20 mouse cellular contexts compared by ENCODE assay signal in the genomic region with DNA sequence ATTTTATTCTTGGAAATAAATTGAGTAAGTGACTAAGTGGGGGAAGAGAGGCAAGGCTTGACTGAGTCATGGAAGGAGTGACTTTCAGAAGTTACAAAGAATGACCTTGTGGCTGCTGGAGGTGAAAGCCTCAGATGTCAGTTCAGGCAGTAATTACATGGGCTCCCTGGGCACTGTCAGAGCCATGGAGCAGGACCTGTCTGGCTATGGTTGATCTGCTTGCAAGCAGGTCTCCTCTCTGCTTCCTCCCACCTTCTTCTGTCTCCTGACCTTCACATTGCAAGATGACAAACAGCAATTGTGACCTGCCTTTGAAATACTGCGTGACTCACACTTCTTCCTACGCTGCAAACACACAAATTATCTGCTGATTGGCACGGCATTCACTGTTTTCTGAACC.
DNase-seq lines count a peak whose midpoint lies in the region; ATAC-seq and TF ChIP-seq lines count a peak whose summit lies in the region.
"Had no signal": no experiment of that assay in that cellular context is flagged by ENCODE, and none has a peak within 500 bp of the region (broad histone marks: within the 10 kb centered on the region; RNA-seq: fewer than 3 reads in every experiment).

No protein-coding gene starts in this region.

- ATAC-seq in kidney, embryonic 16.5 days (ENCODE audit: low FRiP score, low TSS enrichment), result 0 out of 2 replicates have a peak, but pooled peaks have one; percentile 57
- ATAC-seq: inflammation-experienced regulatory T-cells, adult 6 months; liver, embryonic 12.5 days had no signal

- DNase-seq in kidney, postnatal 14 days, result no peak
- DNase-seq in ES-CJ7 (ENCODE audit: low read depth, low spot score), result peak; percentile 10
- DNase-seq in adrenal gland, postnatal 14 days, result peak; percentile 46
- DNase-seq in layer of hippocampus, adult 11-12 months (ENCODE audit: low spot score), result no peak
- DNase-seq in cerebellum, postnatal 14 days, result no peak
- DNase-seq: cerebellum, adult 8-10 months; gastrocnemius, postnatal 14 days; heart, postnatal 36 days; kidney, postnatal 25 days; layer of hippocampus, postnatal 36 days; left cerebral cortex, postnatal 4 days; thymus, postnatal 14 days had no signal

- H3K9me3 ChIP-seq in kidney, embryonic 16.5 days (ENCODE audit: low read length), result no peaks in the 10 kb centered on the region
- H3K9me3 ChIP-seq: G1E; heart, embryonic 12.5 days; liver, embryonic 12.5 days; lung, embryonic 15.5 days; neural tube, embryonic 12.5 days had no signal

- no peak overlapping the region for H3K27ac ChIP-seq in kidney, embryonic 16.5 days (ENCODE audit: low read length)
- H3K27ac ChIP-seq: liver, embryonic 12.5 days; lung, embryonic 15.5 days; neural tube, embryonic 12.5 days had no signal

- WGBS in kidney, embryonic 16.5 days, result 22% methylated on average over 3 of the region's 3 CpGs

- no peak for TF ChIP-seq POLR2A in myocyte (IDR thresholded peaks at IDR 0.05; ENCODE audit: insufficient read length, low read depth)

- no peak overlapping the region for H3K4me2 ChIP-seq in kidney, embryonic 16.5 days (replicated peaks; ENCODE audit: low read depth, low read length)
- H3K4me2 ChIP-seq in myocyte (ENCODE audit: low read depth), result peak overlapping the region; percentile 65
- H3K4me2 ChIP-seq: heart, embryonic 12.5 days; liver, embryonic 12.5 days; lung, embryonic 15.5 days; neural tube, embryonic 12.5 days had no signal

- no peaks in the 10 kb centered on the region for H3K36me3 ChIP-seq in kidney, embryonic 16.5 days (ENCODE audit: insufficient read depth, low read length)
- H3K36me3 ChIP-seq in myocyte (ENCODE audit: control insufficient read depth, insufficient read depth), result no peaks in the 10 kb centered on the region
- H3K36me3 ChIP-seq: G1E; heart, embryonic 12.5 days; liver, embryonic 12.5 days; lung, embryonic 15.5 days; neural tube, embryonic 12.5 days had no signal

- peaks cover 8% of the 10 kb centered on the region for H3K4me1 ChIP-seq in kidney, embryonic 16.5 days (ENCODE audit: insufficient read depth, low read length)
- H3K4me1 ChIP-seq: liver, embryonic 12.5 days had no signal

- H3K27me3 ChIP-seq in kidney, embryonic 16.5 days (ENCODE audit: insufficient read depth, low read length), result peaks cover 9% of the 10 kb centered on the region; the same call in 1 of the 2 replicates
- no peaks in the 10 kb centered on the region for H3K27me3 ChIP-seq in myocyte (ENCODE audit: control insufficient read depth, insufficient read depth, insufficient read length)
- H3K27me3 ChIP-seq: neural tube, embryonic 12.5 days had no signal

- no peak overlapping the region for H3K9ac ChIP-seq in kidney, embryonic 16.5 days (replicated peaks; ENCODE audit: low read length)
- H3K9ac ChIP-seq: heart, embryonic 12.5 days; liver, embryonic 12.5 days; lung, embryonic 15.5 days; neural tube, embryonic 12.5 days had no signal

- H3ac ChIP-seq in myocyte (ENCODE audit: control insufficient read depth, insufficient read length), result no peak overlapping the region

- no peaks in the 10 kb centered on the region for H3K79me2 ChIP-seq in myocyte (ENCODE audit: control insufficient read depth, insufficient read depth)

- H3K4me3 ChIP-seq in kidney, embryonic 16.5 days (ENCODE audit: low read length), result no peak overlapping the region
- no peak overlapping the region for H3K4me3 ChIP-seq in myocyte
- H3K4me3 ChIP-seq: heart, embryonic 12.5 days; liver, embryonic 12.5 days; lung, embryonic 15.5 days; neural tube, embryonic 12.5 days had no signal

TF ChIP-seq in myocyte, 11 proteins besides CTCF, POLR2A, EP300 and RAD21:
- TF ChIP-seq MYOD1 (IDR thresholded peaks at IDR 0.05; ENCODE audit: control insufficient read depth in 1 of 3, insufficient read length in 2 of 3, low read depth in 2 of 3) (no peak), CEBPB (IDR thresholded peaks at IDR 0.05; ENCODE audit: insufficient read depth, poor library complexity, severe bottlenecking) (no peak), POLR2AphosphoS2 (IDR thresholded peaks at IDR 0.05; ENCODE audit: insufficient read length, low read depth) (no peak), SRF (IDR thresholded peaks at IDR 0.05; ENCODE audit: control insufficient read depth, insufficient read length, low read depth) (no peak), MYOG (IDR thresholded peaks at IDR 0.05; ENCODE audit: control insufficient read depth in 1 of 3, insufficient read depth in 1 of 3, insufficient read length in 2 of 3, low read depth in 2 of 3) (no peak), MAX (IDR thresholded peaks at IDR 0.05; ENCODE audit: low read depth) (no peak), TCF3 (IDR thresholded peaks at IDR 0.05; ENCODE audit: insufficient read length, low read depth) (no peak), TCF12 (IDR thresholded peaks at IDR 0.05; ENCODE audit: insufficient read depth, poor library complexity, severe bottlenecking) (no peak), USF1 (IDR thresholded peaks at IDR 0.05; ENCODE audit: low read depth) (no peak), E2F4 (IDR thresholded peaks at IDR 0.05; ENCODE audit: insufficient read depth) (no peak), REST (IDR thresholded peaks at IDR 0.05; ENCODE audit: insufficient read depth, insufficient read length) (no peak)

Comparison
In these comparisons a context has a peak if more than half of its experiments do, and no peak if none do; other contexts are left out.
1. DNase-seq: peak in ES-CJ7 (single experiment) and adrenal gland, postnatal 14 days (single experiment); none in kidney, postnatal 14 days (single experiment), layer of hippocampus, adult 11-12 months (single experiment) and cerebellum, postnatal 14 days (0 of 2).